16 mouse cellular contexts compared by ENCODE assay signal in the genomic region with DNA sequence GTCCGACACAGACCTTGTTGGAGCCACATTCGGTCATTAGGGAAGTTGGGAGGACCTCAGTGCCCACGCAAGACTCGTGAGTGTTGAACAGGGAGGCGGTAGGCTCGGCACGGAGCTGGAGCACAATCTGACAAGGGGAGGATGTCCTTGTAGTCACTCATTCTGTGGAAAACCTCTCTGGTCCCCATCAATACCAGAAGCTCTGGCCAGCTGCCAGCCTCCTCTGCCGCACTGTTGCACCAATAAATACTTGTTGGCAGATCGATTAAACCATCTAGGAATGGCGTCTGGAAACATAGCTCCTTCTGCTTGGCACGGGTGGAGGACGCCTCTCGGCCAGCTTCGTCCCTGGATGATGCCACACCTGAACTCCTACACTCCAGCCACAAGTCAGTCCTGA. TPM values are rescaled to one million over a fixed set of nuclear protein-coding genes. Genes with fewer than 3 reads are reported as not detected.
DNase-seq lines count a peak whose midpoint lies in the region; ATAC-seq lines count a peak whose summit lies in the region.
"Had no signal": no experiment of that assay in that cellular context is flagged by ENCODE, and none has a peak within 500 bp of the region (broad histone marks: within the 10 kb centered on the region; RNA-seq: fewer than 3 reads in every experiment).

No protein-coding gene starts in this region.

- no peak overlapping the region for H3K4me2 ChIP-seq in neural tube, embryonic 11.5 days (ENCODE audit: low read depth)
- H3K4me2 ChIP-seq: embryonic facial prominence, embryonic 13.5 days; forebrain, embryonic 13.5 days; liver, embryonic 11.5 days had no signal

- peak overlapping the region; percentile 63 for H3K27ac ChIP-seq in neural tube, embryonic 11.5 days (ENCODE audit: low read depth, low read length)
- H3K27ac ChIP-seq: embryonic facial prominence, embryonic 13.5 days; forebrain, embryonic 13.5 days; layer of hippocampus, adult 2 months had no signal

- no peaks in the 10 kb centered on the region for H3K9me3 ChIP-seq in neural tube, embryonic 11.5 days (ENCODE audit: control insufficient read depth, low read length)
- H3K9me3 ChIP-seq: embryonic facial prominence, embryonic 13.5 days; forebrain, embryonic 13.5 days had no signal

- H3K4me3 ChIP-seq in neural tube, embryonic 11.5 days (ENCODE audit: low read depth, low read length) = no peak overlapping the region
- H3K4me3 ChIP-seq: embryonic facial prominence, embryonic 13.5 days; forebrain, embryonic 13.5 days; layer of hippocampus, adult 2 months; megakaryocyte, embryonic 14.5 days had no signal

- H3K27me3 ChIP-seq in neural tube, embryonic 11.5 days (ENCODE audit: control insufficient read depth, insufficient read depth, low read length) = no peaks in the 10 kb centered on the region
- H3K27me3 ChIP-seq: embryonic facial prominence, embryonic 13.5 days; forebrain, embryonic 13.5 days had no signal

- peaks cover 79% of the 10 kb centered on the region for H3K4me1 ChIP-seq in neural tube, embryonic 11.5 days (ENCODE audit: control insufficient read depth, insufficient read depth, low read length)

- 64% methylated on average over 14 of the region's 14 CpGs for WGBS in neural tube, embryonic 11.5 days

- no peak for ATAC-seq in neural tube, embryonic 11.5 days (ENCODE audit: insufficient read depth, low FRiP score, low TSS enrichment)
- ATAC-seq: activated CD4-positive, CD25-positive, alpha-beta regulatory T cell, adult 4 months; forebrain, embryonic 13.5 days; lung, postnatal 0 days had no signal

- 0 out of 2 replicates have a peak overlapping the region, but pooled peaks have one; percentile 8 for H3K9ac ChIP-seq in neural tube, embryonic 11.5 days (ENCODE audit: low read length)
- H3K9ac ChIP-seq: embryonic facial prominence, embryonic 13.5 days; forebrain, embryonic 13.5 days had no signal

- DNase-seq in kidney, adult 18-20 months = peak; percentile 4
- DNase-seq in kidney, postnatal 36 days = no peak
- DNase-seq in neural tube, embryonic 11.5 days (ENCODE audit: low spot score) = no peak
- no peak for DNase-seq in neural tube, embryonic 10.5 days (ENCODE audit: extremely low spot score, low spot score)
- peak; percentile 40 for DNase-seq in layer of hippocampus, adult 11-12 months (ENCODE audit: low spot score)
- no peak for DNase-seq in gastrocnemius, adult 18-20 months (ENCODE audit: low spot score)
- DNase-seq in frontal cortex, postnatal 10 days (ENCODE audit: low spot score in 2 of 2) = no peak
- DNase-seq: gastrocnemius, postnatal 36 days; thymus, adult 18-20 months had no signal

- peaks cover 7% of the 10 kb centered on the region for H3K36me3 ChIP-seq in neural tube, embryonic 11.5 days (ENCODE audit: control insufficient read depth, insufficient read depth, low read length)

RNA-seq across cellular contexts. Expression of a gene that starts 27.5 kb away (rescaled TPM):
- 115 and 125 TPM in 2 replicates for polyA plus RNA-seq in neural tube, embryonic 11.5 days (2014; fragmentation: Nextera tagmentation; extraction: Ambion mirVana)
- total RNA-seq in gastrocnemius, adult 18-20 months (2021) = 1 to 10 TPM; 1.3 to 2.2 TPM

Comparison
In these comparisons a context has a peak if more than half of its experiments do, and no peak if none do; other contexts are left out.
1. DNase-seq: peak in kidney, adult 18-20 months (single experiment) and layer of hippocampus, adult 11-12 months (single experiment); none in kidney, postnatal 36 days (0 of 2), neural tube, embryonic 11.5 days (single experiment), neural tube, embryonic 10.5 days (single experiment), gastrocnemius, adult 18-20 months (single experiment) and frontal cortex, postnatal 10 days (0 of 2).